Mouse (Mus musculus): Measurements from ENCODE around the gene Slc4a10.

The Slc4a10 gene

DNA sequence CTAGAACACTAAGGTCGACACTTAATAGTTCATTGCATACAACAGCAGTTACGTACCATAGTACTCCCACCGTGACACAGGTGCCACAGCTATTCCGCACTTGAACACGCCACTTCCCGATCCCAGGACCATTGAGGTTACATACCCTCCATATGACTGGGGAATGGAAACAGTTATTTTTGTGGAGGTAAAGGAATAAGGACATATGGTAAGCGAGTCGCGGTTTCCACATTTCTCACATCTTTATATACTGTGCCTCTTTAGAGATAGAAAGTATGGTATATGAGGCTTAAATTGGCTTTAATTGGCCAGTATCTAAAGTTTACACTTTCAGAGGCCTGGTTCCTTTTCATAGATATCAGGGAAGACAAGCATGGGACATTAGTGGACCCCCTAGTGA is 301.5 kb downstream of the Slc4a10 start:
- no peak for DNase-seq (ENCODE audit: low read depth, low spot score)

DNA sequence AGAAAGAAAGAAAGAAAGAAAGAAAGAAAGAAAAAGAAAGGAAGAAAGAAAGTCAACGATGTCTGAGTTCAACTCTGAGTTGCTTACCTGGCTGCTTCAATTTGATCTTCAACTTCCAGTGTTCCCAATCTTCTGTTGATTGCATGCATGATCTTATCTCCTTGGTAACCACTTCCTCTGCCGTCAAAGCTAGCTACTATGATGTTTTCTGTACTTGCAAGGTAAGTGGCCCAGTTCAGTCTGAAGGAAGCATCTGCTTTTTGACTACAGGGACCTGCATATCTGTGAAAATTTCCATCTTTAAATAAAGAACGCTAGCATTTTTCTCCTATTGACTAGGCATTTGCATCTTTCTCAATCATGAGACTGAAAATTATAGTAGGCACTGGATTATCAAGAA is 305.8 kb downstream of the Slc4a10 start:
- no peak for DNase-seq (ENCODE audit: low read depth, low spot score)

- no peak for DNase-seq (ENCODE audit: low read depth, low spot score)
Observed at GRCm38 (mm10) chr2:62355766-62356165, 309.5 kb downstream of the Slc4a10 start.

- DNase-seq (ENCODE audit: low read depth, low spot score): no peak
Observed at GRCm38 (mm10) chr2:62356606-62357005, 310.3 kb downstream of the Slc4a10 start.

DNA sequence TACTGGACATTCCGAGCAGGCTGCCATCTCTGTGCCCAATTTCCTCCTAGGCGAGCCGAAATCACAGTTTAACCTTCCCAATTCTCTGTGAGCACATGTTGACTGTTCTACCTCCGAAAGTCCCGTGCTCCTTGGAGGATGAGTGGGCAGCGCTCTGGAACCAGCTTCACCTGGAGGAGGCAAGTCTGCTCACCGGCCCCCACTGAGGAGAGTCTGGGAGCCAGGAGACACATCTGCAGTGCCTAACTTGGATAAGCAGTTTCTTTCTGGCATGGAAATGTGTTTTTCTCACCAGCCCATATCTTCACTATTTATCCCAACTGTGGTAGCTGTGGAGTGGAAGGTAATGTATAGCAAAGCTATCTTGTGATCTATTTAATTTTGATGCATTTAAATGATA is 311.0 kb downstream of the Slc4a10 start:
- no peak for DNase-seq (ENCODE audit: low read depth, low spot score)

- DNase-seq (ENCODE audit: low read depth, low spot score): no peak
Observed at GRCm38 (mm10) chr2:62360872-62361271, 314.6 kb downstream of the Slc4a10 start.

DNA sequence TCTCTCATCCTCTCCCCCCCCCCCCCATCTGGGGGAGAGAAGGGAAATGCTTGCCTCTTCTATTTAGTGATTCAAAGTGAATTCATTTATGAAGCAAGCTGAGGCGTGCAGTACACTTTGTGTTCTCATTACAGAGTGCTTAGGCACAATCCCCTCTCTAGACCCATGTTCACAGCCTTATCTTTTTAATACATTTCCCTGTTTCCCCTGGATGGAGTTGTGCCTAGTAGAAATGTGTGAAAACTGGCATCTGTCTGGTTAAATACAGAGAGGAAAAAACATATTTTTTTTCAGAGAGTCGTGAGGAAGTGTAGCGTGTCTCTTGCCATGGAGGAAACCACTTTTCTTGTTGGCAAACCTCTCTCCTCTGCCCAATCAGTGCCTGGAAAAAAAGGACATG is 315.3 kb downstream of the Slc4a10 start:
- DNase-seq (ENCODE audit: low read depth, low spot score): no peak

DNA sequence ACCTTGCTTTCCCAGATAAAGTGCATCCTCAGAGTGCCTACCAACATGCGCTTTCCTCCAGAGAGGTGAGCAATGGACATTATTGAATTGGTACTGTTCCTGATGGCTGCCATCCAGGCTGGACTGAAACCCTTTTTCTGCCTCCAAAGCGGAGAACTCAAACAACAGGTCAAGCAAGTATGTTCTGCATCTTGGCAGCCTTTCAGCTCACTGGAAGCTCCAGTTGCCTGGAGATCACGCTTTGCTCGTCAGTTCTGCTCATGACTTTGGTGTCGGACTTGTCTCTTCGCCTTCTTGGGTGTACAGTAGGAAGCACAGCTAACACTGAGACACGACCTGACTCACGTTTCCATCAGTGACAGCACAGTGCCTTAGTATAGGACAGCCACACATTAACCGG is 315.9 kb downstream of the Slc4a10 start:
- DNase-seq (ENCODE audit: low read depth, low spot score): no peak

DNA sequence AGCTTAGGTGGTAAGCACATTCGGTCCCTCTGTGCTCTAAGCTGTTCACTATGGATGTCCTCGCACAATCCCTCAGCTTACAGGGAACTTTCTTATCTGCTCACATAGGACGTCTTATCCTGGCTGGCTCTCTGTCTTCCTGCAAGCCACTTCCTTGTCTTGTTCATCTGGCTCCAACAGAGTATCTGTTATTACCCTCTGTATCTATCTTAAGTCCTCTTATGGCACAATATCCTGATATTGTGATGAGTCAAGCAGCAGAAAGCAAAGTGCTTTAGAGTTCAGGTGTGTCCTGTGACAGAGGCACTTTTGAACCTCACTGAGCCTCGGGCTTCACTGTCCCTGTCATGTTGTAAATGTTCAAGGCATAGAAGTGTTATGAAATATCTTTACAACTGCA is 317.3 kb downstream of the Slc4a10 start:
- no peak for DNase-seq (ENCODE audit: low read depth, low spot score)

- peak; percentile 42 for DNase-seq (ENCODE audit: low read depth, low spot score)
Observed at GRCm38 (mm10) chr2:62368349-62369053, 322.2 kb downstream of the Slc4a10 start.

GRCm38 (mm10) chr2:62370048-62370447 is 323.8 kb downstream of the Slc4a10 start:
- no peak for DNase-seq (ENCODE audit: low read depth, low spot score)

DNA sequence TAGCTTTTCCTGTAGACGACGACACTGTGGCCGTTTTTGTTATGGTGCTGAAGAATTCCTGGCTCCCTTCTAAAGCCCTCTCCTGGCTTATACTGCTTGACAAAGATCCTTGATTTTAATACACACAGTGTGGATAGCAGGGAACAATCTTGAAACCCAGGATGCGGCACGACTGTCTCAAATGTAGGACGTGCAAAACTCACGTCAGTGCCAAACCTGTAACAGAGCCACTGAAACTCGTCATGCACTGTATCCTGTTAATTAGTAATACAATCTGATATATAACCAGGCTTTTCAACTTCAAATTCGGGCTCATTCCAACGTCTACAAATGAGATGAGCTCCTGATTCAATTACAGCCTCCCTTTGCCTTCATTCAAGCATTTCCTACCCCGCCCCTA is 327.4 kb downstream of the Slc4a10 start:
- no peak for DNase-seq (ENCODE audit: low read depth, low spot score)

Measured in 3T3-L1 (cell line).